ENCODE assay signal across 11 mouse cellular contexts in the genomic region with DNA sequence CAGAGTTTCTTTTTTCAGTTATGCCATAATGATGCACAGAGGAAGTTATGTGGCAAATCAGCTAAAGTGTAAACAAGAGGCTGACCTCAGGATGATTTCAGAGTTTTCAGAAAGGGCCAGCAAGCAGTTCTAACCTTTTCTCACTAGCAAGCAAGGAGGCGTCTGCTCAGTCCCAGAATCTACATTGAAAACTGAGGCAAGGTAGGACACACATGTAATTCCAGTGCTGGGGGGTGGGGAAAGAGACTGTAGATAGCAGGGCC.
DNase-seq lines count a peak whose midpoint lies in the region; ATAC-seq and TF ChIP-seq lines count a peak whose summit lies in the region.
"Had no signal": no experiment of that assay in that cellular context is flagged by ENCODE, and none has a peak within 500 bp of the region (broad histone marks: within the 10 kb centered on the region; RNA-seq: fewer than 3 reads in every experiment).

No protein-coding gene starts in this region.

- H3K36me3 ChIP-seq in kidney, postnatal 0 days (ENCODE audit: insufficient read depth, low read length): 0 out of 2 replicates have a peak, but pooled peaks cover 9% of the 10 kb centered on the region
- H3K36me3 ChIP-seq: forebrain, embryonic 12.5 days had no signal

- H3K4me2 ChIP-seq in kidney, postnatal 0 days (ENCODE audit: low read length): 0 out of 2 replicates have a peak overlapping the region, but pooled peaks have one; percentile 13
- H3K4me2 ChIP-seq: forebrain, embryonic 12.5 days had no signal

- H3K4me3 ChIP-seq in kidney, postnatal 0 days (replicated peaks; ENCODE audit: low read depth, low read length): no peak overlapping the region
- H3K4me3 ChIP-seq: forebrain, embryonic 12.5 days had no signal

- H3K9me3 ChIP-seq in kidney, postnatal 0 days (replicated peaks; ENCODE audit: low read length): no peaks in the 10 kb centered on the region
- H3K9me3 ChIP-seq: forebrain, embryonic 12.5 days had no signal

- no peaks in the 10 kb centered on the region for H3K27me3 ChIP-seq in kidney, postnatal 0 days (ENCODE audit: insufficient read depth, low read length)
- H3K27me3 ChIP-seq: forebrain, embryonic 12.5 days had no signal

- H3K27ac ChIP-seq in kidney, postnatal 0 days: peak overlapping the region; percentile 36; the same call in 1 of the 2 replicates
- H3K27ac ChIP-seq: forebrain, embryonic 12.5 days had no signal

- DNase-seq in kidney, postnatal 0 days (ENCODE audit: low spot score): no peak
- no peak for DNase-seq in kidney, postnatal 10 days
- DNase-seq in frontal cortex, postnatal 14 days (ENCODE audit: low spot score in 2 of 2): no peak
- DNase-seq: layer of hippocampus, postnatal 36 days; retina, postnatal 1 day had no signal

- no peak for TF ChIP-seq CTCF in kidney, postnatal 0 days (IDR thresholded peaks at IDR 0.05; ENCODE audit: low read depth)

- no peak for ATAC-seq in kidney, postnatal 0 days (replicated peaks; ENCODE audit: low FRiP score, low read depth)
- ATAC-seq in common myeloid progenitor, adult 5-6 weeks (replicated peaks; ENCODE audit: low read depth, poor library complexity, severe bottlenecking): peak; percentile 36
- peak; percentile 40 to 54; a peak in 3 of 4 replicates for ATAC-seq in hematopoietic stem cell, adult 5-6 weeks (replicated peaks in 1 of 2; ENCODE audit: insufficient read depth in 1 of 2, low FRiP score in 2 of 2, low TSS enrichment in 1 of 2, low read depth in 1 of 2, poor library complexity in 2 of 2, severe bottlenecking in 2 of 2)
- ATAC-seq in megakaryocyte progenitor cell, adult 5-6 weeks (replicated peaks; ENCODE audit: poor library complexity): peak; percentile 19
- no peak for ATAC-seq in frontal cortex, adult (ENCODE audit: low TSS enrichment)
- ATAC-seq: inflammation-experienced regulatory T-cells, adult 6 months had no signal

- no peak overlapping the region for H3K9ac ChIP-seq in kidney, postnatal 0 days (ENCODE audit: low read depth, low read length)
- H3K9ac ChIP-seq: forebrain, embryonic 12.5 days had no signal

- peaks cover 21% of the 10 kb centered on the region for H3K4me1 ChIP-seq in kidney, postnatal 0 days (replicated peaks; ENCODE audit: insufficient read depth, low read length)

- 81% methylated on average over 1 of the region's 1 CpGs for WGBS in kidney, postnatal 0 days

Comparison
In these comparisons a context has a peak if more than half of its experiments do, and no peak if none do; other contexts are left out.
1. ATAC-seq: peak in common myeloid progenitor, adult 5-6 weeks (single experiment), hematopoietic stem cell, adult 5-6 weeks (2 of 2) and megakaryocyte progenitor cell, adult 5-6 weeks (single experiment); none in kidney, postnatal 0 days (single experiment) and frontal cortex, adult (single experiment).